Mouse (Mus musculus) limb, embryonic 13.5 days (tissue): Measurements from ENCODE around the gene Rassf4. TPM values are rescaled to one million over a fixed set of nuclear protein-coding genes. Genes with fewer than 3 reads are reported as not detected.

Experiments
- ATAC-seq: fragments of 200-750 bp; cut with Nextera tagmentation; 2 replicates; pipeline ENCODE4 v1.8.0; 2017; ENCODE audit warnings: low read depth, moderate number of reproducible peaks, moderate TSS enrichment; ENCODE audit not compliant: low FRiP score
- H3K27ac ChIP-seq: fragments of 300-500 bp; sonication (generic); 2 replicates; pipeline ENCODE4 v1.5.1; 2015; ENCODE audit warnings: inconsistent platforms, mild to moderate bottlenecking, moderate library complexity
- H3K27me3 ChIP-seq: fragments of 300-500 bp; sonication (generic); 2 replicates; pipeline ENCODE4 v1.6.1; 2015; ENCODE audit warnings: mild to moderate bottlenecking, inconsistent platforms
- H3K36me3 ChIP-seq: fragments of 300-500 bp; sonication (generic); 2 replicates; pipeline ENCODE4 v1.6.1; 2015; ENCODE audit warnings: inconsistent platforms, mild to moderate bottlenecking, moderate library complexity
- H3K4me1 ChIP-seq: fragments of 300-500 bp; sonication (generic); 2 replicates; pipeline ENCODE4 v1.6.1; 2015; ENCODE audit warnings: inconsistent platforms
- H3K4me2 ChIP-seq: fragments of 300-500 bp; sonication (generic); replicated peaks from 2 replicates; pipeline ENCODE4 v1.6.1; 2015; ENCODE audit warnings: inconsistent platforms, mild to moderate bottlenecking, moderate library complexity
- H3K4me3 ChIP-seq: fragments of 300-500 bp; sonication (generic); 2 replicates; pipeline ENCODE4 v1.5.1; 2015; ENCODE audit warnings: moderate library complexity, mild to moderate bottlenecking, inconsistent platforms
- H3K9ac ChIP-seq: fragments of 300-500 bp; sonication (generic); 2 replicates; pipeline ENCODE4 v1.6.1; 2015; ENCODE audit warnings: mild to moderate bottlenecking, inconsistent platforms
- H3K9me3 ChIP-seq: fragments of 300-500 bp; sonication (generic); 2 replicates; pipeline ENCODE4 v1.6.1; 2016; ENCODE audit warnings: inconsistent platforms
- WGBS: fragments of 180-500 bp; shearing (Covaris S2); methylation state at CpG from one replicate; pipeline ENCODE4 v1.1.7; 2015; 5-methylcytosine and 5-hydroxymethylcytosine counted together
- polyA plus RNA-seq: library from polyadenylated mRNA; unstranded; fragments of >200 nt; fragmentation: Nextera tagmentation; extraction: Ambion mirVana; gene quantifications from 2 replicates; pipeline ENCODE4 v1.2.1, GENCODE M21; 2015

Gene Rassf4
- 10.6 and 10.7 TPM in 2 replicates for polyA plus RNA-seq

- peak; percentile 84 for ATAC-seq
- Histone ChIP-seq H3K36me3 (no peaks in the 10 kb centered on the region), H3K27ac (0 out of 2 replicates have a peak within 1 kb of the TSS, but pooled peaks have one; percentile 22), H3K4me1 (peaks cover 37% of the 10 kb centered on the region), H3K9ac (peak within 1 kb of the TSS; percentile 62), H3K4me2 (peak within 1 kb of the TSS; percentile 98), H3K4me3 (peak within 1 kb of the TSS; percentile 54), H3K27me3 (peaks cover 24% of the 10 kb centered on the region), H3K9me3 (no peaks in the 10 kb centered on the region)
- WGBS: under 1% methylated on average over 44 of the region's 44 CpGs
Observed at GRCm38 (mm10) chr6:116673471-116674282, at the start of gene Rassf4. TSS of gene Rassf4 (minus strand) at chr6:116673952.

GRCm38 (mm10) chr6:116718920-116719319, 45.2 kb upstream of the Rassf4 start:
- no peak for ATAC-seq
- H3K36me3 ChIP-seq: no peaks in the 10 kb centered on the region

DNA sequence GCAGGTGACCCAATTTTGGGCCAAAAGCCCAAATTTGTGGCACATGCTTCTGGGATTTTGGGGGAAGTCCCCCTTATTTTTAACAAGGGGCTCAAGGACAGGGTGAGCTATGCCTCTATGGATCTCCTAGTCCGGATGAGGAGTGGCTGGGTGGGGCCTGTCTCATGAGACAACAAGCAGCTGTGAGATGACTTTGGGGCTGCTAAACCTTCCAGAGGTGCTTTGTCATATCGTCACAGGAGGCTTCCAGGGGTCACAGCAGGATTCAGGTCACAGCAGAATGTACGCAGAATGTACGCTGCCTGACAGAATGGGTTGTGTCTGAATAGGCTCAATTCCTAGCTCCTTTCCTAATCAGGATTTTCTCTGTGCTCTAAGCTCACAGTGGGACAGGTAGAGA, 44.6 kb upstream of the Rassf4 start:
- ATAC-seq: no peak
- H3K9me3 ChIP-seq: no peaks in the 10 kb centered on the region
- no peak overlapping the region for H3K4me3 ChIP-seq
- no peaks in the 10 kb centered on the region for H3K27me3 ChIP-seq
- peaks cover 7% of the 10 kb centered on the region for H3K4me1 ChIP-seq
- H3K4me2 ChIP-seq: no peak overlapping the region
- H3K36me3 ChIP-seq: no peaks in the 10 kb centered on the region
- H3K9ac ChIP-seq: no peak overlapping the region
- H3K27ac ChIP-seq: no peak overlapping the region
- 82% methylated on average over 4 of the region's 4 CpGs for WGBS

More at GRCm38 (mm10) chr6:116718920-116719319, 45.2 kb upstream of the Rassf4 start:
- WGBS: 78% methylated on average over 4 of the region's 4 CpGs
- no peak overlapping the region for H3K9ac ChIP-seq
- H3K27ac ChIP-seq: no peak overlapping the region
- H3K4me2 ChIP-seq: no peak overlapping the region
- peaks cover 7% of the 10 kb centered on the region for H3K4me1 ChIP-seq
- H3K4me3 ChIP-seq: no peak overlapping the region
- H3K9me3 ChIP-seq: no peaks in the 10 kb centered on the region
- H3K27me3 ChIP-seq: no peaks in the 10 kb centered on the region

- no peak for ATAC-seq
- H3K4me2 ChIP-seq: no peak overlapping the region
- no peaks in the 10 kb centered on the region for H3K9me3 ChIP-seq
- peaks cover 7% of the 10 kb centered on the region for H3K4me1 ChIP-seq
- no peaks in the 10 kb centered on the region for H3K27me3 ChIP-seq
- no peak overlapping the region for H3K4me3 ChIP-seq
- no peak overlapping the region for H3K9ac ChIP-seq
- no peaks in the 10 kb centered on the region for H3K36me3 ChIP-seq
- H3K27ac ChIP-seq: no peak overlapping the region
- WGBS: 92% methylated on average over 7 of the region's 7 CpGs
Observed at GRCm38 (mm10) chr6:116717851-116718250, 44.1 kb upstream of the Rassf4 start.

GRCm38 (mm10) chr6:116716666-116717065, 42.9 kb upstream of the Rassf4 start, which contains the start of gene Tmem72:
TSS of gene Tmem72 (minus strand) at chr6:116716913.
- H3K4me3 ChIP-seq: no peak within 1 kb of the TSS
- H3K4me1 ChIP-seq: peaks cover 7% of the 10 kb centered on the region
- H3K9me3 ChIP-seq: no peaks in the 10 kb centered on the region
- no peak within 1 kb of the TSS for H3K27ac ChIP-seq
- no peak within 1 kb of the TSS for H3K4me2 ChIP-seq
- ATAC-seq: no peak
- no peaks in the 10 kb centered on the region for H3K27me3 ChIP-seq
- 44% methylated on average over 8 of the region's 8 CpGs for WGBS
- no peak within 1 kb of the TSS for H3K9ac ChIP-seq
- no peaks in the 10 kb centered on the region for H3K36me3 ChIP-seq

DNA sequence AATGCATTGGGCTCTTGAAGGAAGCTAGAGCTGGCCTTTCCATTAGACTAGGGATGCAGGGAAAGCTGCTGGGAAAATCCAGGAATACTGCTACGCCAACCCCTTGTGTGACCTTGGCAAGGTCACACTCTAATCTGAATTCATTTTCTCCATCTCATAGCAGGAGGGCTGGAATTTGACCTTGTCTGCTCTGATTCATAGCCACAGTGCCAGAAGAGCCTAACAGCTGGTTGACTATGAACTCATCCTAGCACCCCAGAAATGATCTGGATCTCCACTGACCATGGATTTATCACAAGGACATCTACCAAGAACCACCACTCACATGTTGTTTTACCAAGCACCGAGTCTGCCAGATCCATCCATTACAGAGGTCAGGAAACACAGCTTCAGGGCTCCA, 41.4 kb upstream of the Rassf4 start:
- Histone ChIP-seq H3K36me3 (no peaks in the 10 kb centered on the region), H3K4me1 (peaks cover 7% of the 10 kb centered on the region), H3K4me2 (no peak overlapping the region), H3K27ac (no peak overlapping the region), H3K27me3 (no peaks in the 10 kb centered on the region), H3K9me3 (no peaks in the 10 kb centered on the region), H3K4me3 (no peak overlapping the region), H3K9ac (no peak overlapping the region)
- no peak for ATAC-seq
- WGBS: 77% methylated on average over 2 of the region's 2 CpGs

DNA sequence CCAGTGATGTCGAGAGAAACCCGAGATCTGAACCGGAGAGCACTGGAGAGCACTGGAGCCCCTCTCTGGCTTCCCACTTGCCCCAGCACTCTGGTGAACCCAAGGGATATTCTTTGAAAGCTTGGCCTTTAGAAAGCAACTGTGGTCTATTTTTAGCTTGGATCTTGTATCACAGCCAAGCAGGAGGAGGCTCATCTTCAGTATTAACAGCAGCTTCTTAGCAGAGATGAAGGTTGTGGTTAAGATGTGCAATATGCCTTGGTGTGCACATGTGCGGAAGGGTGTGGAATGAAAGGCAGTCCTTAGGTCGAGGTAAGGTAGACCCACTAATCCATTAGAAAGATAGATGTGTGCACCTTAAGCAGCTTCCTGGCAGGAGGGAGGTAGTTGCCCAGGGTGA, 40.8 kb upstream of the Rassf4 start:
- WGBS: 76% methylated on average over 5 of the region's 5 CpGs
- H3K27me3 ChIP-seq: no peaks in the 10 kb centered on the region
- ATAC-seq: no peak
- no peak overlapping the region for H3K4me3 ChIP-seq
- no peak overlapping the region for H3K9ac ChIP-seq
- peaks cover 7% of the 10 kb centered on the region for H3K4me1 ChIP-seq
- no peak overlapping the region for H3K4me2 ChIP-seq
- no peaks in the 10 kb centered on the region for H3K36me3 ChIP-seq
- H3K9me3 ChIP-seq: no peaks in the 10 kb centered on the region
- no peak overlapping the region for H3K27ac ChIP-seq

GRCm38 (mm10) chr6:116713966-116714365, 40.2 kb upstream of the Rassf4 start:
- Histone ChIP-seq H3K4me3 (no peak overlapping the region), H3K9ac (no peak overlapping the region), H3K27ac (no peak overlapping the region), H3K27me3 (no peaks in the 10 kb centered on the region), H3K36me3 (no peaks in the 10 kb centered on the region), H3K4me2 (no peak overlapping the region), H3K9me3 (no peaks in the 10 kb centered on the region), H3K4me1 (peaks cover 7% of the 10 kb centered on the region)
- no peak for ATAC-seq
- WGBS: 79% methylated on average over 3 of the region's 3 CpGs

GRCm38 (mm10) chr6:116712503-116712902, 38.8 kb upstream of the Rassf4 start:
- Histone ChIP-seq H3K27ac (no peak overlapping the region), H3K27me3 (no peaks in the 10 kb centered on the region), H3K36me3 (no peaks in the 10 kb centered on the region), H3K9ac (no peak overlapping the region), H3K4me1 (peaks cover 7% of the 10 kb centered on the region), H3K4me3 (no peak overlapping the region), H3K9me3 (no peaks in the 10 kb centered on the region), H3K4me2 (no peak overlapping the region)
- no peak for ATAC-seq
- WGBS: 86% methylated on average over 3 of the region's 3 CpGs

DNA sequence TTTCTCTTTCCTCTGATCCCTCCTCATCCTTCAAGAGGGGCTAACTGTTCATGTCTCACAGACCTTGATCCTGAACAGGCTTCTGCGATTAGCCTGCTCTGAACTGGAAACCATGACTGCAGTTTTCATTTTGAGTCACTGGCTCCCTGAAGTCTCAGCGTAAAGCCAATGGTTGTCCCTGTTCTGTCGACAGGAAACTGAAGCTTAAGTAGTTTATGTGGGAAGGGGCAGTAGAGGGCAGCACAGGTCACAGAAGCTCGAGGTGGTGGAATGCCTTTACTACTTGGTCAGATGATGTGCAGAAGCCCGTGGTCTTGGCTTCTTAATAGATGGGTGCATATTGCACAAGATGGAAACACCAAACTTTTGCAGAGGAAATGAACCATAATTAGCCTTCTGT, 38.3 kb upstream of the Rassf4 start:
- ATAC-seq: no peak
- no peak overlapping the region for H3K27ac ChIP-seq
- H3K9ac ChIP-seq: no peak overlapping the region
- H3K4me3 ChIP-seq: no peak overlapping the region
- WGBS: 13% methylated on average over 5 of the region's 5 CpGs
- H3K9me3 ChIP-seq: no peaks in the 10 kb centered on the region
- H3K4me2 ChIP-seq: no peak overlapping the region
- no peaks in the 10 kb centered on the region for H3K27me3 ChIP-seq
- no peaks in the 10 kb centered on the region for H3K36me3 ChIP-seq
- peaks cover 7% of the 10 kb centered on the region for H3K4me1 ChIP-seq

GRCm38 (mm10) chr6:116704320-116704719, 30.6 kb upstream of the Rassf4 start:
- Histone ChIP-seq H3K9ac (no peak overlapping the region), H3K9me3 (no peaks in the 10 kb centered on the region), H3K4me1 (no peaks in the 10 kb centered on the region), H3K27me3 (no peaks in the 10 kb centered on the region), H3K4me2 (no peak overlapping the region), H3K4me3 (no peak overlapping the region), H3K27ac (no peak overlapping the region), H3K36me3 (no peaks in the 10 kb centered on the region)
- WGBS: 72% methylated on average over 6 of the region's 6 CpGs
- no peak for ATAC-seq

DNA sequence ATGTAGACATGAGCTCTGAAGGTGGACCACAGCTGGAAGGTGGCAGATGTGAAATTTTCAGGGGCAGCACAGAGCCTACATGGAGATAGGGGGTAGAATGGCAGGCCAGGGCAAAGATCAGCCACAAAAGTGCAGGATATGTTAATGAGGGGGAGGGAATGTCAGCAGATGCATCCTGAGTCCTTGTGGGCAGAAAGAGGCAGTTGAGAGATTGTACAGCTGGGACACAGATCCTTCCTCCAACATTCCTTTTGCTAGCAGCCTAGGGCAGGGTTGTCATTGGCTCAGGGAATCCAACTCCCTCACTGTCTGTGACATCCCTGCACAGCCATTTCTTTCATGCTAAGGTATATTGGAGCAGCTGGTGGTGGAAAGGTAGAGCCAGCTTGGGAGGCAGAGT, 27.1 kb upstream of the Rassf4 start:
- H3K9me3 ChIP-seq: no peaks in the 10 kb centered on the region
- H3K27me3 ChIP-seq: no peaks in the 10 kb centered on the region
- no peak overlapping the region for H3K4me2 ChIP-seq
- no peaks in the 10 kb centered on the region for H3K36me3 ChIP-seq
- H3K27ac ChIP-seq: no peak overlapping the region
- no peak overlapping the region for H3K9ac ChIP-seq
- no peak overlapping the region for H3K4me3 ChIP-seq
- no peaks in the 10 kb centered on the region for H3K4me1 ChIP-seq
- ATAC-seq: no peak
